Mouse (Mus musculus) megakaryocyte, embryonic 14.5 days (primary cell): Measurements from ENCODE around the gene Naa38.

Source experiments
- FLI1 ChIP-seq: IDR thresholded peaks from 2 replicates; pipeline ENCODE4 v1.6.1; 2012; ENCODE audit warnings: low read length, inconsistent platforms, mixed read lengths
- GATA1 ChIP-seq: IDR thresholded peaks from 3 replicates; pipeline ENCODE4 v1.6.1; 2012; ENCODE audit warnings: mixed read lengths, low read length, inconsistent platforms, borderline replicate concordance

- TF ChIP-seq GATA1 (no peak), FLI1 (no peak)
These were observed 11.8 kb downstream of the Naa38 start for GRCm38 (mm10) chr11:69406867-69407723.
